Mouse (Mus musculus): ENCODE measurements around the gene Zscan5b.
"Not testable (repeated sequence)": the region's sequence is repeated elsewhere in the genome, so short reads cannot be mapped to it uniquely, and the experiment has no call there.

The Zscan5b gene

GRCm38 (mm10) chr7:6221978-6222377 is at the start of gene Zscan5b:
Gene Zscan5b, plus strand, starts transcription at chr7:6222278.
- no peak for DNase-seq (ENCODE audit: low spot score)

DNA sequence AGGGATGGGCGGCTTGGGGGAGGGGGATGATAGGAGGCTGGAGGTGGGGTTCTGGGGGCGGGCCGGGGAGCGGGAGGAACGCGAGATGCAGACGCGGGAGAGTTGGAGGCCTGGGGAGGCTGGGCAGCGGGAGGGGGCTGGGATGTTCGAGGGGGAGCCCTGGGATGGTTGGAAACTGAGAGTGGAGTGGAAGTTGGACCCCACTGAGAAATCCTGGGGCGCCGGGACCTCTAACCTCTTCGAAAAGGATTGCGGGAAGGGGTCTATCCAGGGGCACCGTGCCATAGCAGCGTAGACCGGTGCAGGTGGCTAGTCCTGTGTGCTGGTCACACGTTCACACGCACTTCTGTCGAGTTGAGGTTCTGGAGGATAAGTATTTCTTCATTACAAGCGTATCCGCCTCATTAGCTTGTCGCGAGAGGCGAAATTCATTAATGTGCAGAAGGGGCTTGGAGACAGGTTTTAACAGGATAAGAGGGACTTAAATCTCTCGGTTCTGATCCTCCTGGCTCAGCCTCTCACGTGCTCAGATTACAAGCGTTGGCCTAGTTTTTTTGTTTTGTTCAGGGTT is 49.3 kb upstream of the Zscan5b start:
- DNase-seq (ENCODE audit: low spot score), result peak; percentile 20

GRCm38 (mm10) chr7:6173872-6174271 is 48.2 kb upstream of the Zscan5b start:
- DNase-seq (ENCODE audit: low spot score), result no peak

GRCm38 (mm10) chr7:6174365-6174987 is 47.6 kb upstream of the Zscan5b start:
- DNase-seq (ENCODE audit: low spot score), result not testable (repeated sequence)

GRCm38 (mm10) chr7:6179013-6179412 is 43.1 kb upstream of the Zscan5b start:
- no peak for DNase-seq (ENCODE audit: low spot score)

GRCm38 (mm10) chr7:6182882-6183281 is 39.2 kb upstream of the Zscan5b start:
- DNase-seq (ENCODE audit: low spot score), result no peak

GRCm38 (mm10) chr7:6183802-6184201 is 38.3 kb upstream of the Zscan5b start:
- no peak for DNase-seq (ENCODE audit: low spot score)

GRCm38 (mm10) chr7:6184521-6184920 is 37.6 kb upstream of the Zscan5b start:
- DNase-seq (ENCODE audit: low spot score), result no peak

DNA sequence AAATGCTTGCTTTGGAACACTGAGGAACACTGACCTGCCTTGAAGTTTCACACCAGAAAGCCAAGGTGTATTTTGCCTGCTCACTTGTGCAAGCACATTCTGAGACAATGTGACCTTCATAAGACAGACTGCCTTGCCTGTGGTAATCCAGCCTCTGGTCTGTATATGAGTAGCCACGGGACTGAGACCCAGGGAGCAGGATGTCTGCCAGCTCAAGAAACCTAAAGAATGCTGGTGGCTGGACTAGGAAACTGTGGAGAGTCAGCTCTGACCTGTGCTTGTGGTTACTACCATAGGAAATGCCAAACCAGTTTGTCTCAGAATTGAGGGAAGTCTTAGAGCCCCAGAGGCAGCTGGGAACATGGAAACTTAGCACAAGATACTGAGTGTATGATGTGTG is 36.7 kb upstream of the Zscan5b start:
- no peak for DNase-seq (ENCODE audit: low spot score)

GRCm38 (mm10) chr7:6186176-6186575 is 35.9 kb upstream of the Zscan5b start:
- DNase-seq (ENCODE audit: low spot score), result no peak

- no peak for DNase-seq (ENCODE audit: low spot score)
These were observed 35.3 kb upstream of the Zscan5b start for GRCm38 (mm10) chr7:6186756-6187155.

DNA sequence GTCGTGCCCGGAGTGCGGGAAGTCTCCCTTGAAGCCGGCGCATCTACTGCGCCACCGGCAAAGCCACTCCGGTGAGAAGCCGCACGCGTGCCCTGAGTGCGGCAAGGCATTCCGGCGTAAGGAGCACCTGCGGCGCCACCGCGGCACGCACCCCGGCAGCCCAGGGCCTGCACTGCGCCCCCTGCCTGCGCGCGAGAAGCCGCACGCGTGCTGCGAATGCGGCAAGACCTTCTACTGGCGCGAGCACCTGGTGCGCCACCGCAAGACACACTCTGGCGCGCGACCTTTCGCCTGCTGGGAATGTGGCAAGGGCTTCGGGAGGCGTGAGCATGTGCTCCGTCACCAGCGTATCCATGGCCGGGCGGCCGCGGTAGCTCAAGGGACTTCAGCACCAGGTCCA is 32.5 kb upstream of the Zscan5b start:
- DNase-seq (ENCODE audit: low spot score), result no peak

- peak; percentile 49 for DNase-seq (ENCODE audit: low spot score)
These were observed 30.7 kb upstream of the Zscan5b start for GRCm38 (mm10) chr7:6191376-6191775.

GRCm38 (mm10) chr7:6194129-6194528 is 27.9 kb upstream of the Zscan5b start:
- peak; percentile 35 for DNase-seq (ENCODE audit: low spot score)

GRCm38 (mm10) chr7:6195777-6196176 is 26.3 kb upstream of the Zscan5b start:
- DNase-seq (ENCODE audit: low spot score), result no peak

GRCm38 (mm10) chr7:6196790-6197189 is 25.3 kb upstream of the Zscan5b start, which contains the start of gene Galp:
Gene Galp, plus strand, starts transcription at chr7:6197090.
- DNase-seq (ENCODE audit: low spot score), result no peak

DNA sequence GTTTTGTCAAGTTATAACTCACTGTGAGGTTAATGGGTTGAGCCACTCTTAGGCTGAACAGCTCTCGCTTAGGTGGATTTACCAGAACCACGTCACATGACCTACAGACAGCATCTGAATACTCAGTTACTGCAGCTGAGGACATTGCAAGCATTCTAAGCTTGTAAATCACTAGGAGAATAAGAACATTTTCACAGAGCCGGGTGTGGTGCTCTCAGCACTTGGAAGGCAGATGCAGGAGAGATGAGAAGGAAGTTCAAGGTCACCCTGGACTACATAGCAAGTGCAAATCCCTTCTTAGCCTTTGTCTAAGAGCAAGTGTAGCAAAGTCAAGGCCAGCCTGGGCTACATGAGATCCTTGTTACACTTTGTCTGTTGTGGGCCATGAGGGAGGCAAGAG is 17.9 kb upstream of the Zscan5b start:
- no peak for DNase-seq (ENCODE audit: low spot score)

DNA sequence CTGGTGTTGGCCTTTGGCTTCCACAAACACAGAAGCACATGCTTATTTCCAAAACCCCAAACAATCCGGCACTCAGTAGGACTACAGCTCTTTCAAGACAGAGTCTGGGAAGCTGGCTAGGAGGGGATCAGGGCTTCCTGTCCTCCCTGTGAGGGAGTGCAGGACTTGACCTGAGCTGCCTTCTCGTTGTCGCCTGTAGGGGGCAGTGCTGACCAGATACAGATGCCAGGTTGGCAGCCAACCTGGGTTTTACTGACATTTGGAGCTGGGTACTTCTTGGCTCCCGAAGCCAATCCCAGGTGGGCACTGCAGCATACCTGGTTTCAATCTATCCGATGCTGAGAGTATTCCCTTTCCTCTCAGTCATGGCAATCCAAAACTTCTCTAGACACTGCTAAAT is 8.9 kb upstream of the Zscan5b start:
- DNase-seq (ENCODE audit: low spot score), result no peak

- DNase-seq (ENCODE audit: low spot score), result not testable (repeated sequence)
These were observed 7.4 kb upstream of the Zscan5b start for GRCm38 (mm10) chr7:6214691-6215090.

- no peak for DNase-seq (ENCODE audit: low spot score)
These were observed 1.9 kb upstream of the Zscan5b start for GRCm38 (mm10) chr7:6220147-6220546.

DNA sequence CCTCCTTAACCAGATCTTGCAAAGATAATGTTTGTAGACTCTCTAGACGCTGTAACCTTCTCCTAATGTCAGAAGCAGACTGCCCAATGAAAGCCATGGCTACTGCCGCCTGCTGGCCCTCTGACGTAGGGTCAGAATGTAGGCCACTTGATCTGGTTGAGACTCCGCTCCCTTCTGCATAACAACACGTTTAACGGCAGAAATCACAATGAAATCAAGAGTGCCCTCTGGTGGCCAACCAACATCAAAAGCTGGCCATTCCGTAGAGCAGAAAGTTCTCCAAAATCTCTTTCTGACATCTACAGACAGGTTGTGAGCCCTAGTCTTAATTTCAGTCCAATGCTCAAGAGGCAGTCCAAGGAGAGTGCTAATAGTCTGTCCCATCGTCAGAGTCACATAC is 6.4 kb downstream of the Zscan5b start:
- not testable (repeated sequence) for DNase-seq (ENCODE audit: low spot score)

GRCm38 (mm10) chr7:6239787-6240186 is 17.7 kb downstream of the Zscan5b start:
- no peak for DNase-seq (ENCODE audit: low spot score)

DNA sequence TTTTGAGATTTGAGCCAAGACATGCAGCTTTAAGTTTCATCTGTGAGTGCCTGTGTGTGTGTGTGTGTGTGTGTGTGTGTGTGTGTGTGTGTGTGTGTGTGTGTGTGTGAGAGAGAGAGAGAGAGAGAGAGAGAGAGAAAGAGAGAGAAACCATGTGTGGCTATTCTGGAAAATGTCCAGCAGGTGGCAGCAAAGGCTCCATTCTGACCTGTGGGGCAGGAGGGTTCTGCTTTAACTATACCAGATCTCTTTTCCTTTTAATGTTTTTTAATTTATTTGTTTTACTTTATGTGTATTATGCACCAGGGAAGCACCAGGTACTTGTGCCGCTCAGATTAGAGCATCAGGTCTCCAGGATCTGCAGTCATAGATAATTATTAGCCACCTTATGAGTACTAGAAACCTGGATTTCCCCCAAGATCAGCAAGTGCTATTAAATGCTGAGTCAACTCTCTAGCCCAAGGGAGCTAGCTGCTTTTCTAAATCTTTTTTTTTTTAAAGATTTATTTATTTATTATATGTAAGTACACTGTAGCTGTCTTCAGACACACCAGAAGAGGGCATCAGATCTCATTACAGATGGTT is 18.9 kb downstream of the Zscan5b start:
- not testable (repeated sequence) for DNase-seq (ENCODE audit: low spot score)

All from ovary, postnatal 10 days (tissue).